Mouse (Mus musculus) MEL (cell line): ENCODE data around the gene Soga1. TPM values are rescaled to one million over a fixed set of nuclear protein-coding genes. Genes with fewer than 3 reads are reported as not detected.

Experiments used
- DNase-seq: peaks from one replicate; pipeline ENCODE4 v3.0.0; 2011; ENCODE audit warnings: low read depth, low spot score
- H3K27ac ChIP-seq: 2 replicates; pipeline ENCODE4 v1.5.1; 2012; ENCODE audit warnings: low read depth, mild to moderate bottlenecking, control low read depth, low read length, moderate library complexity; ENCODE audit not compliant: control insufficient read depth
- H3K27me3 ChIP-seq, 2 experiments: fragments of 150-350 bp in 1 of 2; sonication (generic) in 1 of 2; 2 replicates each; pipeline ENCODE4 v1.6.1; 2012; ENCODE audit warnings: low read length in 2 of 2, mild to moderate bottlenecking in 2 of 2, improper control_type of control experiment in 1 of 2, moderate library complexity in 1 of 2; ENCODE audit not compliant: insufficient read depth in 2 of 2, control insufficient read depth in 1 of 2
- H3K36me3 ChIP-seq, 2 experiments: 2 replicates each; pipeline ENCODE4 v1.6.1; 2012 to 2014; ENCODE audit warnings: low read length in 2 of 2, improper control_type of control experiment in 1 of 2, inconsistent platforms in 1 of 2, mild to moderate bottlenecking in 1 of 2; ENCODE audit not compliant: insufficient read depth in 2 of 2, control insufficient read depth in 1 of 2
- H3K4me1 ChIP-seq, 2 experiments: fragments of 150-350 bp in 1 of 2; sonication (generic) in 1 of 2; 2 replicates each; pipeline ENCODE4 v1.6.1; 2012; ENCODE audit warnings: low read length in 2 of 2, improper control_type of control experiment in 1 of 2, mild to moderate bottlenecking in 1 of 2; ENCODE audit not compliant: insufficient read depth in 2 of 2, control insufficient read depth in 1 of 2
- H3K4me3 ChIP-seq, 2 experiments: fragments of 150-350 bp in 1 of 2; sonication (generic) in 1 of 2; 2 replicates each; pipeline ENCODE4 v1.5.1; 2012; ENCODE audit warnings: low read depth in 2 of 2, low read length in 2 of 2, mild to moderate bottlenecking in 2 of 2, moderate library complexity in 2 of 2, control low read depth in 1 of 2, improper control_type of control experiment in 1 of 2; ENCODE audit not compliant: control insufficient read depth in 1 of 2, insufficient read depth in 1 of 2
- H3K79me2 ChIP-seq: 2 replicates; pipeline ENCODE4 v1.6.1; 2012; ENCODE audit warnings: mild to moderate bottlenecking, low read length, moderate library complexity; ENCODE audit not compliant: control insufficient read depth, poor library complexity, insufficient read depth
- H3K9ac ChIP-seq: 2 replicates; pipeline ENCODE4 v1.6.1; 2012; ENCODE audit warnings: low read depth, mild to moderate bottlenecking, control low read depth, low read length, moderate library complexity; ENCODE audit not compliant: control insufficient read depth, poor library complexity, severe bottlenecking
- H3K9me3 ChIP-seq: fragments of 150-350 bp; sonication (generic); replicated peaks from 2 replicates; pipeline ENCODE4 v1.6.1; 2012; ENCODE audit warnings: mild to moderate bottlenecking, low read length, improper control_type of control experiment, moderate library complexity; ENCODE audit not compliant: insufficient read depth
- CHD1 ChIP-seq: IDR thresholded peaks from 2 replicates; pipeline ENCODE4 v1.6.1; 2012; ENCODE audit warnings: low read depth, mild to moderate bottlenecking, inconsistent platforms, low read length, improper control_type of control experiment
- CHD2 ChIP-seq: IDR thresholded peaks from 2 replicates; pipeline ENCODE4 v1.6.1; 2011; ENCODE audit warnings: low read length, improper control_type of control experiment
- E2F4 ChIP-seq: IDR thresholded peaks from 2 replicates; pipeline ENCODE4 v1.6.1; 2011; ENCODE audit warnings: low read depth, low read length, improper control_type of control experiment, borderline replicate concordance
- ELF1 ChIP-seq: IDR thresholded peaks from 2 replicates; pipeline ENCODE4 v1.6.1; 2014; ENCODE audit warnings: low read depth, mild to moderate bottlenecking, inconsistent platforms, low read length, improper control_type of control experiment, moderate library complexity
- EP300 ChIP-seq, 2 experiments: IDR thresholded peaks; 2 replicates each; pipeline ENCODE4 v1.6.1; 2011; ENCODE audit warnings: improper control_type of control experiment in 2 of 2, low read length in 2 of 2, low read depth in 1 of 2, mild to moderate bottlenecking in 1 of 2
- ETS1 ChIP-seq: IDR thresholded peaks from 2 replicates; pipeline ENCODE4 v1.6.1; 2012; ENCODE audit warnings: low read depth, mild to moderate bottlenecking, inconsistent platforms, low read length, improper control_type of control experiment, moderate library complexity
- GABPA ChIP-seq: IDR thresholded peaks from 2 replicates; pipeline ENCODE4 v1.6.1; 2012; ENCODE audit warnings: low read depth, mild to moderate bottlenecking, inconsistent platforms, low read length, improper control_type of control experiment, moderate library complexity
- HCFC1 ChIP-seq: IDR thresholded peaks from 2 replicates; pipeline ENCODE4 v1.6.1; 2012; ENCODE audit warnings: low read depth, mild to moderate bottlenecking, inconsistent platforms, low read length, improper control_type of control experiment, moderate library complexity
- JUND ChIP-seq: IDR thresholded peaks from 2 replicates; pipeline ENCODE4 v1.6.1; 2011; ENCODE audit warnings: low read depth, mild to moderate bottlenecking, improper control_type of control experiment, low read length
- KAT2A ChIP-seq: conservative IDR thresholded peaks from 2 replicates; pipeline ENCODE4 v1.6.1; 2012; ENCODE audit warnings: low read depth, low read length, improper control_type of control experiment, inconsistent platforms
- MAFK ChIP-seq: IDR thresholded peaks from 2 replicates; pipeline ENCODE4 v1.6.1; 2011; ENCODE audit warnings: low read depth, mild to moderate bottlenecking, low read length, improper control_type of control experiment, borderline replicate concordance
- MEF2A ChIP-seq: IDR thresholded peaks from 2 replicates; pipeline ENCODE4 v1.6.1; 2014; ENCODE audit warnings: low read depth, mild to moderate bottlenecking, inconsistent platforms, low read length, improper control_type of control experiment; ENCODE audit not compliant: poor library complexity, insufficient replicate concordance, severe bottlenecking; ENCODE audit errors: extremely low read depth
- MYC ChIP-seq: IDR thresholded peaks from 2 replicates; pipeline ENCODE4 v1.6.1; 2011; ENCODE audit warnings: low read depth, mild to moderate bottlenecking, low read length, improper control_type of control experiment, moderate library complexity
- NELFE ChIP-seq: IDR thresholded peaks from 2 replicates; pipeline ENCODE4 v1.6.1; 2011; ENCODE audit warnings: low read depth, low read length, improper control_type of control experiment
- POLR2A ChIP-seq, 2 experiments: IDR thresholded peaks; 2 replicates each; pipeline ENCODE4 v1.6.1; 2011 to 2012; ENCODE audit warnings: low read length in 2 of 2, mild to moderate bottlenecking in 2 of 2, control low read depth in 1 of 2, improper control_type of control experiment in 1 of 2, low read depth in 1 of 2, moderate library complexity in 1 of 2; ENCODE audit not compliant: control insufficient read depth in 1 of 2, insufficient read depth in 1 of 2, poor library complexity in 1 of 2
- POLR2AphosphoS2 ChIP-seq: IDR thresholded peaks from 2 replicates; pipeline ENCODE4 v1.6.1; 2011; ENCODE audit warnings: low read length, improper control_type of control experiment
- POLR2AphosphoS5 ChIP-seq: IDR thresholded peaks from 2 replicates; pipeline ENCODE4 v1.6.1; 2012; ENCODE audit warnings: low read depth, borderline replicate concordance, mild to moderate bottlenecking, inconsistent platforms, low read length, moderate library complexity, mixed read lengths
- RCOR1 ChIP-seq: IDR thresholded peaks from 2 replicates; pipeline ENCODE4 v1.6.1; 2012; ENCODE audit warnings: low read depth, mild to moderate bottlenecking, inconsistent platforms, low read length, improper control_type of control experiment
- TAL1 ChIP-seq: IDR thresholded peaks from 2 replicates; pipeline ENCODE4 v1.6.1; 2012; ENCODE audit warnings: mild to moderate bottlenecking, inconsistent platforms, low read length, moderate library complexity, mixed read lengths
- TBP ChIP-seq: IDR thresholded peaks from 2 replicates; pipeline ENCODE4 v1.8.0; 2011; ENCODE audit warnings: low read depth, low read length, improper control_type of control experiment
- TCF12 ChIP-seq: IDR thresholded peaks from 2 replicates; pipeline ENCODE4 v1.6.1; 2014; ENCODE audit warnings: low read depth, mild to moderate bottlenecking, inconsistent platforms, low read length, improper control_type of control experiment, moderate library complexity
- UBTF ChIP-seq: IDR thresholded peaks from 2 replicates; pipeline ENCODE4 v1.6.1; 2012; ENCODE audit warnings: low read depth, mild to moderate bottlenecking, inconsistent platforms, low read length, improper control_type of control experiment, moderate library complexity, borderline replicate concordance; ENCODE audit not compliant: insufficient read depth
- USF2 ChIP-seq, 2 experiments: IDR thresholded peaks; 2 replicates each; pipeline ENCODE4 v1.6.1; 2011 to 2012; ENCODE audit warnings: improper control_type of control experiment in 2 of 2, low read length in 2 of 2, borderline replicate concordance in 1 of 2, inconsistent platforms in 1 of 2, low read depth in 1 of 2, mild to moderate bottlenecking in 1 of 2; ENCODE audit not compliant: insufficient read depth in 1 of 2
- ZC3H11A ChIP-seq: IDR thresholded peaks from 2 replicates; pipeline ENCODE4 v1.6.1; 2012; ENCODE audit warnings: low read depth, mild to moderate bottlenecking, inconsistent platforms, low read length, improper control_type of control experiment
- ZKSCAN1 ChIP-seq: IDR thresholded peaks from 2 replicates; pipeline ENCODE4 v1.6.1; 2012; ENCODE audit warnings: low read depth, mild to moderate bottlenecking, inconsistent platforms, low read length, improper control_type of control experiment, moderate library complexity
- ZMIZ1 ChIP-seq: IDR thresholded peaks from 2 replicates; pipeline ENCODE4 v1.6.1; 2012; ENCODE audit warnings: low read depth, mild to moderate bottlenecking, inconsistent platforms, low read length, improper control_type of control experiment, moderate library complexity
- ZNF384 ChIP-seq: IDR thresholded peaks from 2 replicates; pipeline ENCODE4 v1.6.1; 2012; ENCODE audit warnings: low read depth, mild to moderate bottlenecking, inconsistent platforms, low read length, improper control_type of control experiment
- polyA plus RNA-seq, 2 experiments: library from polyadenylated mRNA; stranded (reverse) in 1 of 2; unstranded in 1 of 2; fragments of >175 nt in 1 of 2; fragments of >200 nt in 1 of 2; gene quantifications; 2 replicates each; pipeline versions ENCODE4 v1.2.1 to v1.2.4; 2012; ENCODE audit warnings: low replicate concordance in 2 of 2, low read depth in 1 of 2; ENCODE audit not compliant: insufficient read length in 2 of 2, insufficient read depth in 1 of 2, missing spikeins in 1 of 2
- total RNA-seq: library from RNA; depleted of rRNA; stranded (reverse); fragments of 300-350 nt; gene quantifications from 2 replicates; pipeline ENCODE4 v1.2.3, GENCODE M21; 2012

The Soga1 gene
- total and polyA plus RNA-seq, 3 experiments, result 0.50 to 2.0 TPM; not detected in 1

DNA sequence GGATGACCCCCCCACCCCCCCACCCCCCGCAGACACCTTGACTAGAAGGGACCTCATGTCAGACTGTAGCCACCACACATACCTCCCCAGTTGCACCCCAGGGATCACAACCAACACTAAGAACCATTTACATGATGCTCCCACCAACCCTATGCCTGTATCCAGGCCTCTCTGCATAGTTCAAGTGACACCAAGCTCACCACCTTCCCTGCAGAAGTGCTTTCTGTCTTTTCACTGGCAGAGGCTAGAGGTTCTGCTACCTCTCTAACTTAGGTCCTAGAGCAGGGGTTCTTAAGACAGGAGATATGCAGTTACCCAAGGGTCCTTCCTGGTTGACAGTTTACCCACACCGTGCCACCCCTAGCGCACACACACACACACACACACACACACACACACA is 3.8 kb downstream of the Soga1 start:
- no peaks in the 10 kb centered on the region for H3K4me1 ChIP-seq
- no peaks in the 10 kb centered on the region for H3K27me3 ChIP-seq
- H3K27ac ChIP-seq, result no peak overlapping the region
- no peaks in the 10 kb centered on the region for H3K9me3 ChIP-seq
- H3K36me3 ChIP-seq, result no peaks in the 10 kb centered on the region
- H3K79me2 ChIP-seq, result no peaks in the 10 kb centered on the region
- TF ChIP-seq EP300 (IDR thresholded peaks at IDR 0.05; ENCODE audit: low read depth in 1 of 2, low read length in 2 of 2) (no peak), ETS1 (no peak), TAL1 (no peak), TBP (no peak), MAFK (no peak), POLR2AphosphoS2 (no peak), ELF1 (no peak), MYC (no peak), MEF2A (no peak), UBTF (no peak), CHD1 (no peak), CHD2 (no peak), GABPA (no peak), ZNF384 (no peak), ZMIZ1 (no peak), KAT2A (no peak), POLR2A (IDR thresholded peaks at IDR 0.05; ENCODE audit: control insufficient read depth in 1 of 2, insufficient read depth in 1 of 2, low read depth in 1 of 2, low read length in 2 of 2, poor library complexity in 1 of 2) (no peak), JUND (no peak), TCF12 (no peak), RCOR1 (no peak)
- TF ChIP-seq, all 39 proteins: peak for 0
- Histone ChIP-seq H3K4me3 (no peak overlapping the region), H3K9ac (no peak overlapping the region)
- no peak for DNase-seq

- Histone ChIP-seq H3K9ac (no peak overlapping the region), H3K27ac (no peak overlapping the region), H3K4me1 (no peaks in the 10 kb centered on the region), H3K36me3 (no peaks in the 10 kb centered on the region), H3K79me2 (no peaks in the 10 kb centered on the region), H3K4me3 (no peak overlapping the region), H3K9me3 (no peaks in the 10 kb centered on the region), H3K27me3 (no peaks in the 10 kb centered on the region)
- DNase-seq, result no peak
- no peak for TF ChIP-seq HCFC1
- no peak for TF ChIP-seq ZMIZ1
- no peak for TF ChIP-seq ZKSCAN1
- no peak for TF ChIP-seq USF2 (IDR thresholded peaks at IDR 0.05; ENCODE audit: borderline replicate concordance in 1 of 2, insufficient read depth in 1 of 2, low read depth in 1 of 2, low read length in 2 of 2)
- TF ChIP-seq ZC3H11A, result no peak
- no peak for TF ChIP-seq JUND
- no peak for TF ChIP-seq POLR2A (IDR thresholded peaks at IDR 0.05; ENCODE audit: control insufficient read depth in 1 of 2, insufficient read depth in 1 of 2, low read depth in 1 of 2, low read length in 2 of 2, poor library complexity in 1 of 2)
- TF ChIP-seq TBP, result no peak
- no peak for TF ChIP-seq MAFK
- TF ChIP-seq GABPA, result no peak
- TF ChIP-seq E2F4, result no peak
- TF ChIP-seq NELFE, result no peak
- TF ChIP-seq KAT2A, result no peak
- TF ChIP-seq CHD1, result no peak
- TF ChIP-seq POLR2AphosphoS5, result no peak
These were observed 4.3 kb downstream of the Soga1 start for GRCm38 (mm10) chr2:157074772-157075171.
